Mouse (Mus musculus) monocyte, adult 2 months (primary cell): ENCODE data around the gene Aqp5.

Experiments used
- DNase-seq, 2 experiments: peaks; one replicate each; pipeline ENCODE4 v3.0.0; 2022; ENCODE audit warnings: low spot score in 2 of 2, low read depth in 1 of 2

Aqp5 gene

DNA sequence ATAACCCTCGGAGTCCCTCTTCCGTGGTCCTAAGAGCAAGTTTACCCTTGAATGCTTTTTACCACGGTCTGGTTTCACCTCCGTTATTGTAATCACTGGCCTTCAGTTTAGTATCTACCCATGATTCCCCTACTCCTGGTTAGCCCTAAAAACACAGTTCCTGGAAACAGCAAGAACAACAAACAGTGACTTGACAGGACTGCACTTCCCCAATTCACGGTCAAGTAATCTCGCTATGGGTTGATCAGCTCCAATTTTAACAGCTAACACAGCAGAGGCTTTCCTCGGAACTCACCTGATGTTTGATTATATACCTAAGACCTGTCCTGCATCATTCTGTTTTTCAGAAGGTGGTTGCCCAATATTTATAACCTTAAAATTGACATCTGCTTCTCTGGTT lies 44.1 kb downstream of the Aqp5 start:
- no peak for DNase-seq

DNA sequence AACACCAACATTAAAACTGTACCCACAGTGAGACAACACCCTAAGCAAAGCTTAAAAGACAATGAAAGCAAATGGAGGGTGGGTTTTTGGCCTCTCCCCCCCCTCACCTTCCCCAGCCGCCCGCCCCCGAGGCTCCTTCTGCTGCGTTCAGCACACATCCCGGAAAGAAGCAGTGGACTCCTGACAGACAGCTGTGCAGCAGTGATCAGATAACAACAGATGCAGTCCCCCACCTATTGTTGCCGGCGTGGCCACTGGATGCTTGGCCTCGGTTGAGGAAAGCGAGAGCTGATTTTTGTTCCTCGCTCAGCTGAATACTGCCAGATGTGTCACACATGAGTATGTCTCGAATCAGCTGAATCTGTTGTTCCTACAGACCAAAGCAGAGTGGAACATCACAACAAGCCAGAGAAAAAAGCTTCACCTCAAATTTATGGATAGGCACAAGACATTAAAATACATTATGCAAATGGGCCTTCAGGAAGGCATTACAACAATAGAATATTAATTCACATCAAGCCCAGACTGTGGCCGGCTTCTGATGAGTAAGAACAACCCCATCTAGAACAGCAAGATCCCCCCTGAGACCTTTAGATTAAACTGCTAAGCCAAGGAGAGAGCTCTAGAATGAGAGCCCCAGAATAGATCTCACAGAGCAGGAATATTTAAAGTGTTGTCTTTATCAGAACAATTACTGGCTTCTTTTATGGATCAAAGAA lies 47.0 kb downstream of the Aqp5 start:
- DNase-seq: no peak

GRCm38 (mm10) chr15:99638124-99638485 lies 47.5 kb downstream of the Aqp5 start:
- DNase-seq: no peak

GRCm38 (mm10) chr15:99642622-99643021 lies 52.0 kb downstream of the Aqp5 start:
- DNase-seq: no peak

GRCm38 (mm10) chr15:99643832-99644231 lies 53.2 kb downstream of the Aqp5 start:
- DNase-seq: no peak
